Mouse (Mus musculus): ENCODE data around the gene Txndc2. TPM values are rescaled to one million over a fixed set of nuclear protein-coding genes. Genes with fewer than 3 reads are reported as not detected.
A peak's percentile ranks its signal among the peaks of the same experiment; 100 is the strongest.
"Not testable (repeated sequence)": the region's sequence is repeated elsewhere in the genome, so short reads cannot be mapped to it uniquely, and the experiment has no call there.

Gene Txndc2
- polyA plus RNA-seq, 1 experiment from 2014 or later, result 0.12 TPM

DNA sequence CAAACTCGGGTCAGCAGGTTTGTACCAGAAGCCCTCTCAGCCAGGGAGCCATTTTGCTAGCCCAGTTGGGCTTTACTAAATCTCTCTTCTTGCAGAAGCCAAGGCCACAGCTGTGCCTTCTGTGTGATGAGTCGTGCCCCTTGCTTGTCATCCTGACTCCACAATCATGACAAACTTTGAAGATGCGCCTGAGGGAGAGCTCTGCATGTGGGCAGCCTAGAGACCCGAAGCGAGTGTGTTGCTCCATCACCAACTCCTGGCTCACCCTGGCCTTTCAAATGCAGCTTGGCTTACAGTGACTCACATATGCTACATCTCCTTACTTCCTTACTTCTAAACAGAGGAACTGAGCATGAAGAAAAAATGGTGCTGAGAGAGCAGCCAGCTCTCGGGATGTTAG, 12.0 kb downstream of the Txndc2 start:
- no peaks in the 10 kb centered on the region for H3K4me1 ChIP-seq (ENCODE audit: control insufficient read depth, insufficient read depth, low read length)
- no peak overlapping the region for H3K27ac ChIP-seq (replicated peaks; ENCODE audit: low read depth, low read length)
- no peak overlapping the region for H3K4me2 ChIP-seq (ENCODE audit: low read length)
- H3K36me3 ChIP-seq (ENCODE audit: control insufficient read depth, insufficient read depth, low read length), result no peaks in the 10 kb centered on the region
- no peak overlapping the region for H3K9ac ChIP-seq (replicated peaks; ENCODE audit: low read length)
- no peaks in the 10 kb centered on the region for H3K27me3 ChIP-seq (ENCODE audit: control insufficient read depth, insufficient read depth, low read length)
- no peak for ATAC-seq (ENCODE audit: low FRiP score, low TSS enrichment)
- no peaks in the 10 kb centered on the region for H3K9me3 ChIP-seq (ENCODE audit: control insufficient read depth, low read length)
- H3K4me3 ChIP-seq (replicated peaks; ENCODE audit: low read depth, low read length), result no peak overlapping the region
- DNase-seq, result no peak
- WGBS, result 85% methylated on average over 6 of the region's 6 CpGs

DNA sequence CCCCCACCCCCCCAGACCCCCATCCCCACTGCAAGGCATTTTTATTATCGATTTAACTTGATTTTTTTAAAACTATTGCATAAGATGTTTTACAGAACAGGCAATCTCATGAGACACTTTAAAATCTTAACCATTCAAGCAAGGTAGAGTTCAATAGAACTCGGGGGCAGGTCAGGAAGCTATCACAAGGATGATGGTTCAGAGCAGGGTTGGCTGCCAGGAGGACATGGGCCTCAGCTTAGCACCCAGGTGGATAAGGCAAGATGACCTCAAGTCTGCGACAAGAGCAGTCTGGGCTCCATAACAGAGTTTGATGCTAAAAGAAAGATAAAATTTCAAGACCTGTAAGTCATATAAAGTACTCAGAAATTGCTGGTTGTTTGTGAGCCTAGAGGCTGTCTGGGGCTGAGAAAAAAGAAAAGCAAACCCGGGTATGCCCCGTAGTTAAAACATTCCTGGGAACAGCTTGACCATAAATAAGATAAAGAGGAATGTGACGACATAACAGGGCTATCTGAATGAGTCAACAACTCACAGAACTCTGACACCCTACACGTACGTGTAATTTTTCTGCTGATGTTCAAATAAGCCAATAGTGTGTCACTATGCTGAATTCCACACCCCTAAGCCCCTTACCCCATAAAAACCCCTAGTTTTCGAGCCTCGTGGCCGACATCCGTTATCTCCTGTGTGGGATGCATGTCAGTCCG, 13.0 kb downstream of the Txndc2 start:
- not testable (repeated sequence) for H3K9me3 ChIP-seq (ENCODE audit: control insufficient read depth, low read length); DNase-seq; H3K9ac ChIP-seq (replicated peaks; ENCODE audit: low read length); ATAC-seq (ENCODE audit: low FRiP score, low TSS enrichment); H3K4me1 ChIP-seq (ENCODE audit: control insufficient read depth, insufficient read depth, low read length); H3K27me3 ChIP-seq (ENCODE audit: control insufficient read depth, insufficient read depth, low read length); H3K36me3 ChIP-seq (ENCODE audit: control insufficient read depth, insufficient read depth, low read length); H3K27ac ChIP-seq (replicated peaks; ENCODE audit: low read depth, low read length); H3K4me3 ChIP-seq (replicated peaks; ENCODE audit: low read depth, low read length); H3K4me2 ChIP-seq (ENCODE audit: low read length)
- WGBS, result 90% methylated on average over 13 of the region's 13 CpGs

DNA sequence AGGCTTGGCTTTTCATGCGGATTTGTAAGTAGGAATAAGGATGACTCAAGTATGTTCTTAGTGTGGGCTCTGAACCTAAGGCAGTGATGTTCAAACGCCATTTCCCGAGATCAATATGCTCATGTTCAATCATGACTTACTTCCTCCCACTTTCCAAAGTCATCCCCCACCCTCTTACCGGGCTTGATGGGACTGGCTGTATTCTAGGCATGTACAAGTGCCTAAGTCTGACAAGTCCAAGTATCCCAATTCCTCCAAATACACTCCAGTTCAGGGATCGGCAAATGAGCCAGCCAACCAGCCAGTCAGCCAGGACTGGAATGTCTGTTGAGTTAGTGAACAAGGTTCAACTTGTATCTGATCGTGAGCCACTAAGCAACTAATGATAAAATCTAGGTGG, 15.7 kb downstream of the Txndc2 start:
- no peaks in the 10 kb centered on the region for H3K36me3 ChIP-seq (ENCODE audit: control insufficient read depth, insufficient read depth, low read length)
- DNase-seq, result no peak
- no peak overlapping the region for H3K4me3 ChIP-seq (replicated peaks; ENCODE audit: low read depth, low read length)
- 92% methylated on average over 6 of the region's 6 CpGs for WGBS
- H3K4me2 ChIP-seq (ENCODE audit: low read length), result no peak overlapping the region
- H3K27ac ChIP-seq (replicated peaks; ENCODE audit: low read depth, low read length), result no peak overlapping the region
- H3K27me3 ChIP-seq (ENCODE audit: control insufficient read depth, insufficient read depth, low read length), result no peaks in the 10 kb centered on the region
- H3K4me1 ChIP-seq (ENCODE audit: control insufficient read depth, insufficient read depth, low read length), result no peaks in the 10 kb centered on the region
- no peak for ATAC-seq (ENCODE audit: low FRiP score, low TSS enrichment)
- no peaks in the 10 kb centered on the region for H3K9me3 ChIP-seq (ENCODE audit: control insufficient read depth, low read length)
- no peak overlapping the region for H3K9ac ChIP-seq (replicated peaks; ENCODE audit: low read length)

- WGBS, result 91% methylated on average over 6 of the region's 6 CpGs
- H3K4me1 ChIP-seq (ENCODE audit: control insufficient read depth, insufficient read depth, low read length), result no peaks in the 10 kb centered on the region
- ATAC-seq (ENCODE audit: low FRiP score, low TSS enrichment), result no peak
- H3K27ac ChIP-seq (replicated peaks; ENCODE audit: low read depth, low read length), result no peak overlapping the region
- no peak overlapping the region for H3K9ac ChIP-seq (replicated peaks; ENCODE audit: low read length)
- no peaks in the 10 kb centered on the region for H3K36me3 ChIP-seq (ENCODE audit: control insufficient read depth, insufficient read depth, low read length)
- DNase-seq, result no peak
- no peaks in the 10 kb centered on the region for H3K9me3 ChIP-seq (ENCODE audit: control insufficient read depth, low read length)
- H3K4me3 ChIP-seq (replicated peaks; ENCODE audit: low read depth, low read length), result no peak overlapping the region
- no peak overlapping the region for H3K4me2 ChIP-seq (ENCODE audit: low read length)
- H3K27me3 ChIP-seq (ENCODE audit: control insufficient read depth, insufficient read depth, low read length), result no peaks in the 10 kb centered on the region
These were observed 16.4 kb downstream of the Txndc2 start for GRCm38 (mm10) chr17:65625563-65625962.

GRCm38 (mm10) chr17:65623130-65623529, 18.8 kb downstream of the Txndc2 start:
- ATAC-seq (ENCODE audit: low FRiP score, low TSS enrichment) (no peak), DNase-seq (no peak)
- H3K4me3 ChIP-seq (replicated peaks; ENCODE audit: low read depth, low read length), result no peak overlapping the region
- no peaks in the 10 kb centered on the region for H3K9me3 ChIP-seq (ENCODE audit: control insufficient read depth, low read length)
- H3K9ac ChIP-seq (replicated peaks; ENCODE audit: low read length), result no peak overlapping the region
- H3K27ac ChIP-seq (replicated peaks; ENCODE audit: low read depth, low read length), result no peak overlapping the region
- H3K36me3 ChIP-seq (ENCODE audit: control insufficient read depth, insufficient read depth, low read length), result no peaks in the 10 kb centered on the region
- no peaks in the 10 kb centered on the region for H3K4me1 ChIP-seq (ENCODE audit: control insufficient read depth, insufficient read depth, low read length)
- no peaks in the 10 kb centered on the region for H3K27me3 ChIP-seq (ENCODE audit: control insufficient read depth, insufficient read depth, low read length)
- no peak overlapping the region for H3K4me2 ChIP-seq (ENCODE audit: low read length)

DNA sequence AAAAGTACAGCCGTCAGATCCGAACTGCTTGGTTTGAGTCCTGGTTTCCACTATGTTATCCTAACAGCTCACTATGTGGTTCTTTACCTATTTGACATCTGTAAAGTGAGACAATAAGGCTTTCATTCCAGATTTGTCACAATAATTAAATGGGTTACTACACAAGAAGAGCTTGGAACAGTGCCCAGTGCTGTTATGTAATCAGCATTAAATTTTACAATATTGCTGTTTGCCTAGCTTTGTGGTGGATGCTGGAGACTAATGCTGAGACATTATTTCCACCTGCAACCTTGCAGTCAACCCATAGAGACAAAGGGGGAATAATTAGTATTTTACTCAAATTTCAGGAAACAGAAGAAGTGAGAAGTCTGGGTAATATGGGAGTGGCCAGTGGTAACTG, 23.5 kb downstream of the Txndc2 start:
- H3K27ac ChIP-seq (replicated peaks; ENCODE audit: low read depth, low read length), result no peak overlapping the region
- no peaks in the 10 kb centered on the region for H3K27me3 ChIP-seq (ENCODE audit: control insufficient read depth, insufficient read depth, low read length)
- no peak for DNase-seq
- no peak for ATAC-seq (ENCODE audit: low FRiP score, low TSS enrichment)
- no peaks in the 10 kb centered on the region for H3K36me3 ChIP-seq (ENCODE audit: control insufficient read depth, insufficient read depth, low read length)
- H3K4me2 ChIP-seq (ENCODE audit: low read length), result no peak overlapping the region
- H3K4me3 ChIP-seq (replicated peaks; ENCODE audit: low read depth, low read length), result no peak overlapping the region
- no peak overlapping the region for H3K9ac ChIP-seq (replicated peaks; ENCODE audit: low read length)
- H3K4me1 ChIP-seq (ENCODE audit: control insufficient read depth, insufficient read depth, low read length), result no peaks in the 10 kb centered on the region
- H3K9me3 ChIP-seq (ENCODE audit: control insufficient read depth, low read length), result no peaks in the 10 kb centered on the region
- WGBS, result 85% methylated on average over 2 of the region's 2 CpGs

DNA sequence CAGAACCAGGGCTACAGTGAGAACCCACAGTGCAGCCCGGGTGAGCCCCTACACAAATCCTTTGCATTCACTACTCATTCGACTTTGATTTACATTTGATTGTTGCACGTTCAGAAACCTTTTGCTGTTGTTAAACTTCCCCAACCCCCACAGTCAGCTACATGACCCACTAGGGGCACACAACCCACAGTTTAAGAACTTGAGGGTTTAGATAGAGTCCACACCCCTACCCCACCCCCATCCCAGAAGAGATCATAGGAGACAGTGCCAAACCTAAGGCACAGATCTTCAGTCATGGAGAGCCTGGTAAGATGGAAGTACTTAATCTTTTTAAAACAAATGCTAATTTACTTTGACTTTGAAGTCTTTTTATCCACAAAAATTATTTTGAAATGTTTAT, 26.3 kb downstream of the Txndc2 start:
- WGBS, result 31% methylated on average over 3 of the region's 3 CpGs
- Histone ChIP-seq H3K4me1 (ENCODE audit: control insufficient read depth, insufficient read depth, low read length) (peaks cover 15% of the 10 kb centered on the region), H3K9ac (replicated peaks; ENCODE audit: low read length) (no peak overlapping the region), H3K4me3 (replicated peaks; ENCODE audit: low read depth, low read length) (no peak overlapping the region), H3K4me2 (ENCODE audit: low read length) (no peak overlapping the region), H3K27ac (replicated peaks; ENCODE audit: low read depth, low read length) (no peak overlapping the region), H3K9me3 (ENCODE audit: control insufficient read depth, low read length) (no peaks in the 10 kb centered on the region), H3K36me3 (ENCODE audit: control insufficient read depth, insufficient read depth, low read length) (no peaks in the 10 kb centered on the region), H3K27me3 (ENCODE audit: control insufficient read depth, insufficient read depth, low read length) (no peaks in the 10 kb centered on the region)
- DNase-seq (no peak), ATAC-seq (ENCODE audit: low FRiP score, low TSS enrichment) (no peak)

GRCm38 (mm10) chr17:65614431-65614830, 27.5 kb downstream of the Txndc2 start:
- peak overlapping the region; percentile 95 for H3K4me3 ChIP-seq (replicated peaks; ENCODE audit: low read depth, low read length)
- H3K9ac ChIP-seq (replicated peaks; ENCODE audit: low read length), result peak overlapping the region; percentile 95
- 1% methylated on average over 9 of the region's 9 CpGs for WGBS
- peak overlapping the region; percentile 99 for H3K27ac ChIP-seq (replicated peaks; ENCODE audit: low read depth, low read length)
- peak overlapping the region; percentile 59 for H3K4me2 ChIP-seq (ENCODE audit: low read length)
- DNase-seq (peak; percentile 55), ATAC-seq (ENCODE audit: low FRiP score, low TSS enrichment) (no peak)
- H3K27me3 ChIP-seq (ENCODE audit: control insufficient read depth, insufficient read depth, low read length), result no peaks in the 10 kb centered on the region
- no peaks in the 10 kb centered on the region for H3K9me3 ChIP-seq (ENCODE audit: control insufficient read depth, low read length)
- H3K36me3 ChIP-seq (ENCODE audit: control insufficient read depth, insufficient read depth, low read length), result no peaks in the 10 kb centered on the region
- peaks cover 22% of the 10 kb centered on the region for H3K4me1 ChIP-seq (ENCODE audit: control insufficient read depth, insufficient read depth, low read length)

Data from midbrain, embryonic 14.5 days (tissue).